Mouse (Mus musculus) bone marrow, adult 2 months (tissue): ENCODE measurements at regions not wholly inside any gene's neighbourhood (a gene's known extent, or its start where the extent isn't known, plus 50 kb on each side); places are given as distances from the start of the nearest gene placed in this dataset.

Experiments used
- CTCF ChIP-seq: fragments of 200-500 bp; IDR thresholded peaks from 2 replicates; pipeline ENCODE4 v1.5.1; 2011; ENCODE audit warnings: low read length, control low read depth; ENCODE audit not compliant: control insufficient read depth, insufficient read depth
- POLR2A ChIP-seq: fragments of 200-500 bp; IDR thresholded peaks from 2 replicates; pipeline ENCODE4 v1.6.1; 2011; ENCODE audit warnings: low read depth, mild to moderate bottlenecking, control low read depth, low read length, borderline replicate concordance; ENCODE audit not compliant: control insufficient read depth

GRCm38 (mm10) chr1:151049726-151050506 lies 56.7 kb upstream of the Hmcn1 start:
- TF ChIP-seq POLR2A (no peak), CTCF (no peak)
